Mouse (Mus musculus) B cell, adult 67 days (primary cell): ENCODE measurements around the gene Nin. TPM values are rescaled to one million over a fixed set of nuclear protein-coding genes. Genes with fewer than 3 reads are reported as not detected.

ENCODE experiments used
- total RNA-seq, 2 experiments: library from RNA; stranded (reverse); gene quantifications; 4 replicates each; pipeline ENCODE4 v1.2.4; 2023

The Nin gene
- 10 to 100 TPM; 86.0 to 87.5 TPM for total RNA-seq

GRCm38 (mm10) chr12:70113351-70113750 lies at the start of gene Nin:
Gene Nin (minus strand): TSS chr12:70113717.

GRCm38 (mm10) chr12:70153842-70154241 lies 40.3 kb upstream of the Nin start, which contains the start of gene Abhd12b:
Gene Abhd12b (plus strand): TSS chr12:70154142.

GRCm38 (mm10) chr12:69986786-69987497 lies 126.6 kb downstream of the Nin start, which contains the start of gene Sav1:
Gene Sav1 (minus strand): TSS chr12:69987002.

Other genes starting within 250 kb of the Nin start
- 1 to 10 TPM; 2.0 to 6.2 TPM for gene Atl1, start 221.1 kb downstream of the Nin start, total RNA-seq
- 10 to 100 TPM; 57.6 to 63.0 TPM for gene Map4k5, start 220.5 kb downstream of the Nin start, total RNA-seq
- gene Sav1, start 126.7 kb downstream of the Nin start, total RNA-seq, result 10 to 100 TPM; 50.7 to 57.4 TPM
- not detected for gene Abhd12b, start 40.4 kb upstream of the Nin start, total RNA-seq
- gene Pygl, start 117.8 kb upstream of the Nin start, total RNA-seq, result 1 to 10 TPM; 1.6 to 3.0 TPM
- not detected for gene Trim9, start 233.9 kb upstream of the Nin start, total RNA-seq